ENCODE assay signal across 8 mouse cellular contexts in genomic region chr2:178507379-178508014, GRCm38 (mm10).
DNase-seq lines count a peak whose midpoint lies in the region; ATAC-seq lines count a peak whose summit lies in the region.

No protein-coding gene starts in this region.

- H3K9ac ChIP-seq in liver, embryonic 13.5 days, result no peak overlapping the region
- no peak overlapping the region for H3K9ac ChIP-seq in neural tube, embryonic 13.5 days

- peak; percentile 42 for ATAC-seq in activated CD4-positive, CD25-positive, alpha-beta regulatory T cell, adult 4 months
- peak; percentile 55 for ATAC-seq in common myeloid progenitor, adult 5-6 weeks (replicated peaks; ENCODE audit: low read depth, poor library complexity, severe bottlenecking)
- peak; percentile 44 for ATAC-seq in granulocyte monocyte progenitor cell, adult 5-6 weeks (replicated peaks; ENCODE audit: poor library complexity, severe bottlenecking)
- ATAC-seq in liver, embryonic 13.5 days (ENCODE audit: low read depth), result no peak
- ATAC-seq in neural tube, embryonic 13.5 days (ENCODE audit: low read depth), result peak; percentile 79; the same call in 1 of the 2 replicates

- no peaks in the 10 kb centered on the region for H3K27me3 ChIP-seq in liver, embryonic 13.5 days
- no peaks in the 10 kb centered on the region for H3K27me3 ChIP-seq in neural tube, embryonic 13.5 days

- no peak overlapping the region for H3K27ac ChIP-seq in liver, embryonic 13.5 days
- no peak overlapping the region for H3K27ac ChIP-seq in neural tube, embryonic 13.5 days (replicated peaks)

- H3K4me3 ChIP-seq in liver, embryonic 13.5 days (replicated peaks), result no peak overlapping the region
- H3K4me3 ChIP-seq in neural tube, embryonic 13.5 days, result no peak overlapping the region

- DNase-seq in 3T3-L1 (ENCODE audit: low read depth, low spot score), result peak; percentile 86
- peak; percentile 72 for DNase-seq in kidney, postnatal 14 days
- peak; percentile 18 for DNase-seq in liver, embryonic 13.5 days
- DNase-seq in testis, postnatal 10 days (ENCODE audit: low spot score), result peak; percentile 86

- WGBS in liver, embryonic 13.5 days (ENCODE audit: insufficient replicate concordance), result 38% methylated on average over 6 of the region's 6 CpGs
- WGBS in neural tube, embryonic 13.5 days, result 50% methylated on average over 6 of the region's 6 CpGs

- H3K4me2 ChIP-seq in liver, embryonic 13.5 days, result no peak overlapping the region
- no peak overlapping the region for H3K4me2 ChIP-seq in neural tube, embryonic 13.5 days

- no peaks in the 10 kb centered on the region for H3K9me3 ChIP-seq in liver, embryonic 13.5 days (replicated peaks)
- H3K9me3 ChIP-seq in neural tube, embryonic 13.5 days, result no peaks in the 10 kb centered on the region

- no peaks in the 10 kb centered on the region for H3K4me1 ChIP-seq in liver, embryonic 13.5 days (replicated peaks)
- 0 out of 2 replicates have a peak, but pooled peaks cover 4% of the 10 kb centered on the region for H3K4me1 ChIP-seq in neural tube, embryonic 13.5 days (replicated peaks)

- no peaks in the 10 kb centered on the region for H3K36me3 ChIP-seq in liver, embryonic 13.5 days
- no peaks in the 10 kb centered on the region for H3K36me3 ChIP-seq in neural tube, embryonic 13.5 days

Comparison
In these comparisons a context has a peak if more than half of its experiments do, and no peak if none do; other contexts are left out.
1. DNase-seq: peak in every context shown above with its lines; median percentile 86 in 3T3-L1; 86 in testis, postnatal 10 days; 72 in kidney, postnatal 14 days; 18 in liver, embryonic 13.5 days.